12 mouse cellular contexts compared by ENCODE assay signal in genomic region chr7:98875390-98875990, GRCm38 (mm10). TPM values are rescaled to one million over a fixed set of nuclear protein-coding genes. Genes with fewer than 3 reads are reported as not detected.
A peak's percentile ranks its signal among the peaks of the same experiment; 100 is the strongest.
DNase-seq lines count a peak whose midpoint lies in the region; ATAC-seq and TF ChIP-seq lines count a peak whose summit lies in the region.
"Had no signal": no experiment of that assay in that cellular context is flagged by ENCODE, and none has a peak within 500 bp of the region (broad histone marks: within the 10 kb centered on the region; RNA-seq: fewer than 3 reads in every experiment).

No protein-coding gene starts in this region.

- no peaks in the 10 kb centered on the region for H3K9me3 ChIP-seq in heart, embryonic 10.5 days
- H3K9me3 ChIP-seq in midbrain, embryonic 13.5 days = no peaks in the 10 kb centered on the region
- no peaks in the 10 kb centered on the region for H3K9me3 ChIP-seq in midbrain, embryonic 10.5 days (replicated peaks)
- no peaks in the 10 kb centered on the region for H3K9me3 ChIP-seq in embryonic facial prominence, embryonic 14.5 days (ENCODE audit: control insufficient read depth, low read length)
- no peaks in the 10 kb centered on the region for H3K9me3 ChIP-seq in limb, embryonic 14.5 days (ENCODE audit: control insufficient read depth, low read length)

- no peaks in the 10 kb centered on the region for H3K36me3 ChIP-seq in heart, embryonic 10.5 days
- no peaks in the 10 kb centered on the region for H3K36me3 ChIP-seq in midbrain, embryonic 13.5 days
- no peaks in the 10 kb centered on the region for H3K36me3 ChIP-seq in midbrain, embryonic 10.5 days
- H3K36me3 ChIP-seq in embryonic facial prominence, embryonic 14.5 days (ENCODE audit: control insufficient read depth, insufficient read depth, low read length) = no peaks in the 10 kb centered on the region
- no peaks in the 10 kb centered on the region for H3K36me3 ChIP-seq in limb, embryonic 14.5 days (ENCODE audit: control insufficient read depth, insufficient read depth, low read length)

- ATAC-seq in midbrain, embryonic 13.5 days = peak; percentile 51
- ATAC-seq in embryonic facial prominence, embryonic 14.5 days (ENCODE audit: low read depth) = 0 out of 2 replicates have a peak, but pooled peaks have one; percentile 5
- peak; percentile 39; the same call in 1 of the 2 replicates for ATAC-seq in limb, embryonic 14.5 days (ENCODE audit: low FRiP score, low read depth)

- no peak overlapping the region for H3K9ac ChIP-seq in midbrain, embryonic 13.5 days (replicated peaks)
- H3K9ac ChIP-seq in embryonic facial prominence, embryonic 14.5 days (ENCODE audit: low read depth, low read length) = peak overlapping the region; percentile 42; the same call in 1 of the 2 replicates
- H3K9ac ChIP-seq in limb, embryonic 14.5 days (ENCODE audit: low read depth, low read length, severe bottlenecking) = peak overlapping the region; percentile 31; the same call in 1 of the 2 replicates
- H3K9ac ChIP-seq: liver, embryonic 14.5 days had no signal

- peaks cover 54% of the 10 kb centered on the region for H3K4me1 ChIP-seq in heart, embryonic 10.5 days
- peaks cover 35% of the 10 kb centered on the region for H3K4me1 ChIP-seq in midbrain, embryonic 13.5 days (replicated peaks)
- H3K4me1 ChIP-seq in midbrain, embryonic 10.5 days = peaks cover 28% of the 10 kb centered on the region
- H3K4me1 ChIP-seq in embryonic facial prominence, embryonic 14.5 days (ENCODE audit: control insufficient read depth, insufficient read depth, low read length) = peaks cover 34% of the 10 kb centered on the region
- peaks cover 51% of the 10 kb centered on the region for H3K4me1 ChIP-seq in limb, embryonic 14.5 days (ENCODE audit: control insufficient read depth, insufficient read depth, low read length)

- H3K4me3 ChIP-seq in heart, embryonic 10.5 days = no peak overlapping the region
- no peak overlapping the region for H3K4me3 ChIP-seq in midbrain, embryonic 13.5 days (replicated peaks)
- H3K4me3 ChIP-seq in midbrain, embryonic 10.5 days = no peak overlapping the region
- H3K4me3 ChIP-seq in embryonic facial prominence, embryonic 14.5 days (ENCODE audit: low read depth, low read length) = no peak overlapping the region
- no peak overlapping the region for H3K4me3 ChIP-seq in limb, embryonic 14.5 days (replicated peaks; ENCODE audit: low read length)

- no peak for DNase-seq in heart, embryonic 10.5 days (ENCODE audit: low spot score)
- no peak for DNase-seq in heart, adult 9 months (ENCODE audit: low spot score in 2 of 2)
- no peak for DNase-seq in midbrain, embryonic 10.5 days (ENCODE audit: low spot score)
- DNase-seq in embryonic facial prominence, embryonic 14.5 days (ENCODE audit: low spot score) = peak; percentile 79
- peak; percentile 46 for DNase-seq in limb, embryonic 14.5 days (ENCODE audit: low spot score)
- DNase-seq in B cell, adult 2 months = no peak
- no peak for DNase-seq in frontal cortex, postnatal 14 days (ENCODE audit: low spot score in 2 of 2)
- DNase-seq: kidney, postnatal 36 days; thymus, adult 18-20 months had no signal

- 37% methylated on average over 13 of the region's 13 CpGs for WGBS in heart, embryonic 10.5 days
- 34% methylated on average over 13 of the region's 13 CpGs for WGBS in midbrain, embryonic 13.5 days
- WGBS in midbrain, embryonic 10.5 days = 36% methylated on average over 13 of the region's 13 CpGs
- WGBS in embryonic facial prominence, embryonic 14.5 days = 15% methylated on average over 13 of the region's 13 CpGs
- WGBS in limb, embryonic 14.5 days = 18% methylated on average over 13 of the region's 13 CpGs

- H3K27me3 ChIP-seq in heart, embryonic 10.5 days (ENCODE audit: insufficient read depth, poor library complexity, severe bottlenecking) = peaks cover 17% of the 10 kb centered on the region; the same call in 1 of the 2 replicates
- H3K27me3 ChIP-seq in midbrain, embryonic 13.5 days = no peaks in the 10 kb centered on the region
- H3K27me3 ChIP-seq in midbrain, embryonic 10.5 days (ENCODE audit: low read depth, poor library complexity, severe bottlenecking) = peaks cover 43% of the 10 kb centered on the region
- H3K27me3 ChIP-seq in embryonic facial prominence, embryonic 14.5 days (replicated peaks; ENCODE audit: control insufficient read depth, insufficient read depth, low read length) = no peaks in the 10 kb centered on the region
- no peaks in the 10 kb centered on the region for H3K27me3 ChIP-seq in limb, embryonic 14.5 days (ENCODE audit: control insufficient read depth, insufficient read depth, low read length)
- H3K27me3 ChIP-seq: CH12.LX had no signal

- TF ChIP-seq POLR2A in limb, embryonic 14.5 days (IDR thresholded peaks at IDR 0.05; ENCODE audit: borderline replicate concordance, extremely low read depth, insufficient read depth, insufficient read length) = no peak

- no peak overlapping the region for H3K4me2 ChIP-seq in midbrain, embryonic 13.5 days (replicated peaks)
- H3K4me2 ChIP-seq in embryonic facial prominence, embryonic 14.5 days (ENCODE audit: low read depth, low read length) = peak overlapping the region; percentile 32
- H3K4me2 ChIP-seq in limb, embryonic 14.5 days (replicated peaks; ENCODE audit: low read depth, low read length, severe bottlenecking) = peak overlapping the region; percentile 34; the same call in 1 of the 2 replicates

- H3K27ac ChIP-seq in heart, embryonic 10.5 days = peak overlapping the region; percentile 71
- no peak overlapping the region for H3K27ac ChIP-seq in midbrain, embryonic 13.5 days
- H3K27ac ChIP-seq in midbrain, embryonic 10.5 days (replicated peaks) = no peak overlapping the region; the same call in 1 of the 2 replicates
- H3K27ac ChIP-seq in embryonic facial prominence, embryonic 14.5 days (replicated peaks; ENCODE audit: low read depth, low read length) = peak overlapping the region; percentile 55; the same call in 1 of the 2 replicates
- H3K27ac ChIP-seq in limb, embryonic 14.5 days (replicated peaks; ENCODE audit: low read depth, low read length) = no peak overlapping the region; the same call in 1 of the 2 replicates
- H3K27ac ChIP-seq: liver, embryonic 14.5 days had no signal

RNA-seq across cellular contexts. Expression of gene Wnt11, which starts 40.6 kb away (rescaled TPM):
- polyA plus RNA-seq in heart, embryonic 10.5 days (2016; fragmentation: Nextera tagmentation; extraction: Ambion mirVana) = 29.0 and 29.4 TPM in 2 replicates
- 0.55 and 0.69 TPM in 2 replicates for polyA plus RNA-seq in midbrain, embryonic 13.5 days (2015; fragmentation: Nextera tagmentation; extraction: Ambion mirVana)
- 0.62 and 0.70 TPM in 2 replicates for polyA plus RNA-seq in midbrain, embryonic 10.5 days (2016; fragmentation: Nextera tagmentation; extraction: Ambion mirVana)
- polyA plus RNA-seq in embryonic facial prominence, embryonic 14.5 days (2014; fragmentation: Nextera tagmentation; extraction: Ambion mirVana) = 20.1 and 20.2 TPM in 2 replicates
- polyA plus RNA-seq in limb, embryonic 14.5 days (2012; rRNA removed) = 115 and 178 TPM in 2 replicates
- polyA plus RNA-seq in limb, embryonic 14.5 days (2014; fragmentation: Nextera tagmentation; extraction: Ambion mirVana) = 39.1 and 40.1 TPM in 2 replicates

Comparison
In these comparisons a context has a peak if more than half of its experiments do, and no peak if none do; other contexts are left out.
1. DNase-seq: peak in embryonic facial prominence, embryonic 14.5 days (single experiment) and limb, embryonic 14.5 days (single experiment); none in heart, embryonic 10.5 days (single experiment), heart, adult 9 months (0 of 2), midbrain, embryonic 10.5 days (single experiment), B cell, adult 2 months (0 of 2) and frontal cortex, postnatal 14 days (0 of 2).
2. H3K27ac ChIP-seq: peak in heart, embryonic 10.5 days (single experiment) and embryonic facial prominence, embryonic 14.5 days (single experiment); none in midbrain, embryonic 13.5 days (single experiment), midbrain, embryonic 10.5 days (single experiment) and limb, embryonic 14.5 days (single experiment).
3. RNA of gene Wnt11, which starts 40.6 kb away (polyA plus RNA-seq): 39.1 to 178 TPM in limb, embryonic 14.5 days, 29.0 to 29.4 TPM in heart, embryonic 10.5 days and 20.1 to 20.2 TPM in embryonic facial prominence, embryonic 14.5 days; 0.62 to 0.70 TPM in midbrain, embryonic 10.5 days and 0.55 to 0.69 TPM in midbrain, embryonic 13.5 days; every median in the first group is over 10 times any median in the second.
4. Peak in every context shown above with its lines, with median percentiles within 50 percentile points of each other: ATAC-seq.